Mouse (Mus musculus) layer of hippocampus, postnatal 36 days (tissue): ENCODE results near the gene Tmcc3. TPM values are rescaled to one million over a fixed set of nuclear protein-coding genes. Genes with fewer than 3 reads are reported as not detected.
"Not testable (repeated sequence)": the region's sequence is repeated elsewhere in the genome, so short reads cannot be mapped to it uniquely, and the experiment has no call there.

Source experiments
- DNase-seq, 2 experiments: peaks; one replicate each; pipeline ENCODE4 v3.0.0; 2022
- total RNA-seq, 2 experiments: library from RNA; stranded (reverse); gene quantifications; 2 replicates each; pipeline ENCODE4 v1.2.3; 2021

Gene Tmcc3
- total RNA-seq, 2 experiments from 2014 or later: 45.8 to 46.6 TPM

DNA sequence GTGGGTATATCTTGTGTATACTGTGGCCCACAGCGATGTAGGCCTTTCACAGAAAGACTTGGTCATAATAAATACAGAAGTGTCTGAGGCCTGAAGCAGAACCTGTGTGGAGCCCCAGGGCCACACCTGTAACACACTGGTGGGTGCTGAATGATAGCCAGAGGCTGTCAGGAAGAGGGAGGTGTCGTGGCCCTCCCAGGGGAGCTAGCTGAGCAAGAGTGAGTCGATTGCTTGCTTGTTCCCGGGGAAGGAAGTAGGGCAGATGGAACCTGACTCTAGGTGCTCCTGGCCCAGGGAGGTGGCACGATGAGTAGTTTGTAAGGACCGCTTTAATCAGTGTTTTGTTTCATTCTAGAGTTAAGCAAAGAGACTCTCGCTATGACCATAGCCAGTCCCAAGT is 208.1 kb downstream of the Tmcc3 start:
- no peak for DNase-seq

DNA sequence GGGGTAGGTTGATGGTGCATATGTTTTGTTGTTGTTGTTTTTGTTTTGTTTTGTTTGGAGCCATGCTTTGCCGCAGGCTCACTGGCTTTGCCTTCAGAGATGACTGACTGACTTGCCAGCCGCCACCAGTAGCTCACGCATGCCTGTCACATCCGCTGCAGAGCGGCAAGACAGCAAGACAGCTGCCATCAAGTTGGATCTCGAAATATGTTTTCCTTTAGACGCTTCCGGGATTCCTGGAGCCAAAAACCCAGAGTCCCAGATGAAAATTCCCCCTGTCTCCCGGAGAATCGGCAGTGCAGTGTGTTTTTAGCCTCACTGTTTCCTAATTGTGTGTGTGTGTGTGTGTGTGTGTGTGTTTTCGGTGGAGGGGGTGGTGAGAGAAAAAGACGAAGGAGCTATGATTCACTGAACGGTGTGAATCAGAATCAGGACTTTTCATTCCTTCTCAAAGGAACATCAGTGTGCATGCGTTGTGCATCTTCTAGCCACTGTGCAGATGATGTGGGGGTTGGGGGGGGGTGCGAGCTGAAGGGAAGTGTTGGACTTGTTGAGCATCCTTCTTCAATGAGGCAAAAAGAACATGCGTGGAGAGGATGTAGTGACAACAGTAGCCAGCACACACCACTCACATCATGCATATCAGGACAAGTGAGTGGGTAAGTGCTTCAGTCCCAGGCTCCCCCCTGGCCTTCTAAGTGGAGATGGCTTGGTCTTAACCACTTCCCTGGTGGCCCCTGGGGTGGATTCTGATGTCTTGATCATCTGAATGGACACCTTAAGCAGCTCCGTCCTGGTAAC is 208.8 kb downstream of the Tmcc3 start:
- DNase-seq: no peak

GRCm38 (mm10) chr10:94521107-94521401 is 209.3 kb downstream of the Tmcc3 start:
- DNase-seq: no peak

DNA sequence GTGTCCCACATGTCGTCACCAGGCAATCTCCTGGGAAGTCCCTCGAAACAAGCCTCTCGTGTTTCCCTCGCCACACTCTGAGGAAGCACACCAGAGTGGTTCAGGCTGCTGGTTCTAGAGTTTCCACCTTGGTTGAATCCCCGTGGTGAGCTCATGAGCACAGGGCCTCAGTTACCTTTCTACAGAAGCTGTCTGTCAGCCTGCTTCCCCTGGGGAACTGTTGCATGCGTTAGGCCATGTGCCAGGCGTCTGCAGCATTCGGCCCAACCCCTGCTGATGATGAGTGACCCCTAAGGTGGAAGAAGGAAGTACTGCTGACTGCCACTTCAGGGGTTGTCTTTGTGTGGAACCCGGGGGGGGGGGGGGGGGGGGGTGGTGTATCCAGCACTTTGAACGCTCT is 210.0 kb downstream of the Tmcc3 start:
- no peak for DNase-seq

GRCm38 (mm10) chr10:94523297-94523696 is 211.5 kb downstream of the Tmcc3 start:
- peak in 1 of 2 experiments; percentile 41 for DNase-seq

GRCm38 (mm10) chr10:94523711-94524156 is 212.0 kb downstream of the Tmcc3 start:
- DNase-seq: peak; percentile 73 to 76

DNA sequence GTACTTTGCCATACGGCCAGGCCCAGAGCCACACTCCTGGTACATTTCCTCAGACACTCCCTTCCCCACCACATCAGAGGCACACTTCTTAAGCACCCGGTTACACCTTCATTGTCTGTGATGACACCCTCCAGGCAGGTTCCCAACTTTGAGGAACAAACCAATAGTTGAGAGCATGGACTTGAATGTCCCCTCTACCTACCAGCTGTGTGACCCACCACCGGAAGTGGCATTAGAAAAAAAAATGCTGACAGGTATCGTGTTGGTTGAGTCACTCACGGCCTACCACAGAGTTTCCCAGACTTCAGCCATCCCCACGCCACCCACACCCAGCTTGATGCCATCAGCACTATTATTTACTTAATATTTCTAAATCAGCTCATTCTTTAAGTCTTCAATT is 213.2 kb downstream of the Tmcc3 start:
- no peak for DNase-seq

GRCm38 (mm10) chr10:94525784-94526183 is 214.0 kb downstream of the Tmcc3 start:
- no peak for DNase-seq

GRCm38 (mm10) chr10:94526834-94527233 is 215.1 kb downstream of the Tmcc3 start:
- DNase-seq: no peak

DNA sequence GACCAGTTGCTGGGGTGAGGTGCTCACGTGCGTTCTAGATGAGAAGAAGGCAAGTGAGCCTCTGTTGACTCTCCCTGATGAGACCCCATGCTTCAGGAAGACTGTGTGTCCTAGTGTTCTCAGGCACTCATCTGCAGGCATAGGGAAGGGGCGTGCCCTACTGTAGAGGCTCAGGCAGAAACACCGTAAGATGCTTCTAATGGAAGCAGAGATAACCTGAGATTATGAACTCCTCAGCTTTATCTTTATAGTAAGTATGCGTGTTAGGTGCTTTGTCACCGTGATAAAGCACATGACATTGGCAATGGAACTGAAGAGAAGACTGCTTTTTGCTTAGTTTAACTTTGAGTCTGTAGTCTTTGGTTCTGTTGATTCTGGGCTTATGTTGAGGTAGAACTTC is 215.5 kb downstream of the Tmcc3 start:
- DNase-seq: no peak

GRCm38 (mm10) chr10:94530079-94530478 is 218.3 kb downstream of the Tmcc3 start:
- DNase-seq: no peak

GRCm38 (mm10) chr10:94531482-94531881 is 219.7 kb downstream of the Tmcc3 start:
- no peak for DNase-seq

GRCm38 (mm10) chr10:94533081-94533724 is 221.5 kb downstream of the Tmcc3 start:
- no peak for DNase-seq

DNA sequence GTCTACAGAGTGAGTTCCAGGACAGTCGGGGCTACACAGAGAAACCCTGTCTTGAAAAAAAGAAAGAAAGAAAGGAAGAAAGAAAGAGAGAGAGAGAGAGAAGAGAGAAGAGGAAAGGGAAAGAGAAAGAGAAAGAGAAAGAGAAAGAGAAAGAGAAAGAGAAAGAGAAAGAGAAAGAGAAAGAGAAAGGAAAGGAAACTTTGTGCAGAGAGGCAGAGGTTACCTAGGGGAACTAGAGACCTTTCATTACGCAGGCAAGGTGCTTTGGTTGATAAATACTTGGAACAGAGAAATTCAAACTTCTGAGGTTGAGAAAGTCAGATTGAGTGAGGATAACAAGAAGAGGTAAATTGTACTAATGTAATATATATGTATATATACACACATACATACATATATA is 226.9 kb downstream of the Tmcc3 start:
- not testable (repeated sequence) for DNase-seq

GRCm38 (mm10) chr10:94540241-94540640 is 228.5 kb downstream of the Tmcc3 start:
- DNase-seq: no peak

- peak; percentile 40 to 46 for DNase-seq
These were observed 232.2 kb downstream of the Tmcc3 start for GRCm38 (mm10) chr10:94543956-94544355.

DNA sequence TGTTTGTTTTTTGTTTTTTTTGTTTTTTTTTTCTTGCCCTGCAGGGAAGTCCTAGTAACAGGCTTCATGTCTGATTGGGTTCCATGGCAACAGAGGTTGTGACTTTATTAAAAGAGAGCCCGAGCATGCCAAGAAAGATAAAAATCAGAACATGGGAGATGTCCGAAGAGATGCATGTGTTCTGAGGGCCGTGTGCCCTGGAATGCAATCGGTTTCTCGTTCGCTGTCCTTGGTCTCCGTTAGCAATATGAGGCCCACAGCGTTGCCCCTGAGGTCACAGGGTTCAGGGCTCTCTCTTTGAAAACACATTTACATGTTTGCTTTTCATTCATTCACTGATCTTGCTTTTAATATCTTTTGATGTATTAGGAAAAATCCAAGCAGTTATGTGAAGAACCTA is 233.1 kb downstream of the Tmcc3 start:
- no peak for DNase-seq

DNA sequence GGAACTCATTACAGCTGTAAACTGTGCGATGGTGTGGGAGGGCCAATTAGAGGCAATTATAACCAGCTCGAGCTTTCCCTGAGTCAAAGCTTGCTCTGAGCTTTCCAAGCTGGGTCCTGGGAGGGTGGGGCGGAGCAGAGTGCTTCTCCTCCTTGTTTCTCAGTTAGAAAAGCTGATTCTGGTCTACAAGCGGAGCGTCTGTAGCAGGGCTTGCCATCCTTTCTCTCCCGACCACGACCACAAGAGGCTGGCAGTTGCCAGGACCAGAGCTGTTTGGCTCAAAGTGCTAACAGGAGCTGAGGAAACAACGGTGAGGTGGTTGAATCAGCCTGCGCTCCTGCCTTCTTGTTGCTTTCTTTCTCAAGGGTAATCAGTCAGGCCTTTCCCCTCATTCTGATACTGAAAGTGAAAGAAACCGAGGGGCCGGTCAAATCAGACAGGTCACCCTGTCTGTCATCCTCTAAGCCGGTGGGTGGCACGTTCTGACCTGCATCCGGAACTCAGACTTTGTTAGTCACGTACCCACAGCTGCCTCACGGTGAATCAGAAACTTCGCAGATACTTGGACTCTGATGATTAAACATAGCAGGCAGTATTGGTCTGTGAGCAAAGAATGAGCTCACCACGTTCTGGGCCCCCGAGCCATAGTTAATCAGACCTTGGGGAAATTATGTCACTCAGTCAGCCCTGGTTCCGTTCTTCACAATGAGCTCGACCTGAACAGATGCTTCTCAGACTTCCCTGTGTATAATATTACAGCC is 233.7 kb downstream of the Tmcc3 start:
- no peak for DNase-seq

GRCm38 (mm10) chr10:94546617-94547016 is 234.9 kb downstream of the Tmcc3 start:
- no peak for DNase-seq

DNA sequence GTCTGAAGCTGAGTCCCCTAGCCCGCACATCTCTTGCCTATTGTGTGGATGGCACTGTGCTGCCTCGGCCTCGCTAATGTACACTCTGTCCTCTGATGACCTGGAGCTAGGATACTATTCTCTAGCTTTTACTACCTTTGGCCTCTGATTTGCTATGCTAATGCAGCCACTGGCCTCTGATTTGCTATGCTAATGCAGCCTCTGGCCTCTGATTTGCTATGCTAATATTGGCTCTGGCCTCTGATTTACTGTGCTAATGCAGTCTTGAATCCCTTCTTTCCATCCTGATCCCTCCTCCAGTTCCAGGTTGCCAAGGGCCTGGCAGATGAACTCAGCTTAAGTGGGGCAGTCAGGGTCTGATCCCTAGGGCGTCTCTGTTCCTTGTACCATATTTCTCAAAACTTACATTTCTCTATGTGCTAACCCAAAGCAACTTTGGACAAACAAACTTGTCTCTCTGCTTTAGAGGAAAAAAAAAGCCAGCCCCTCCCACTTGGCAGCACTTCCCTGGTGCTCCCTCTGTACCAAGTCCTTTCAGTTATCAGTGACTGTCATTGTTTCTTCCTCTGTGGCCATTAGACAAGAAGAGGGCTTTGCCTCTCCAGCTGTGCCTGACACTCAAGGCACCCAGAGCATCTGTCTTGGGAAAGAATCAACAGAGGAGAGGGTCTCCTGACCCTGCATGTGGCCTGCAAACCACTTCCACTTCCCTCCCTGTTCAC is 237.9 kb downstream of the Tmcc3 start:
- DNase-seq: no peak

- DNase-seq: no peak
These were observed 238.9 kb downstream of the Tmcc3 start for GRCm38 (mm10) chr10:94550649-94551048.

DNA sequence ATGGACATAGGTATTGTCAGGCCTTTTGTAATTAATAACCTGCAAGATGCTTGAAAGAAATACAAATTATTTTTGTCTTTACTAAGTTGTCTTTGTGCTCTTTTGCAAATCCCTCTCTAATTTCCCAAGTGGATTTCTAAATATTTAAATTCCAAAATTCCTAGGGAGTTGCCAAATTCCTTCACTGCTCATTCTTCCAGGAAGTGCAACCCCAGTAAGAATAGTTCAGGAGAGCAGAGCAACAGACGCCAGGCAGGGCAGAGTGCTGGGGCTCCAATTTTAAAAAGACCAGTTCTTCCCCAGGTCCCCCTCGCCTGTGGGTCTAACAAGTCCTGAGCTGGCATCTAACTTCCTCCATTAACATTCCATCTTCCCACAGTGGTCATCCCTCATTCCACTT is 239.3 kb downstream of the Tmcc3 start:
- no peak for DNase-seq

GRCm38 (mm10) chr10:94551511-94551910 is 239.8 kb downstream of the Tmcc3 start:
- no peak for DNase-seq
